Mouse (Mus musculus) brain, embryonic 14.5 days (tissue): ENCODE results near the gene Esrrg.

Source experiments
- CTCF ChIP-seq: fragments of 200-500 bp; IDR thresholded peaks from 2 replicates; pipeline ENCODE4 v1.5.1; 2012; ENCODE audit warnings: inconsistent platforms, mild to moderate bottlenecking, moderate library complexity, borderline replicate concordance; ENCODE audit not compliant: insufficient read depth, insufficient read length; ENCODE audit errors: extremely low read depth
- POLR2A ChIP-seq: fragments of 200-500 bp; IDR thresholded peaks from 2 replicates; pipeline ENCODE4 v1.6.1; 2012; ENCODE audit warnings: mild to moderate bottlenecking, inconsistent platforms, borderline replicate concordance; ENCODE audit not compliant: poor library complexity, insufficient read depth, insufficient read length, severe bottlenecking; ENCODE audit errors: extremely low read depth

DNA sequence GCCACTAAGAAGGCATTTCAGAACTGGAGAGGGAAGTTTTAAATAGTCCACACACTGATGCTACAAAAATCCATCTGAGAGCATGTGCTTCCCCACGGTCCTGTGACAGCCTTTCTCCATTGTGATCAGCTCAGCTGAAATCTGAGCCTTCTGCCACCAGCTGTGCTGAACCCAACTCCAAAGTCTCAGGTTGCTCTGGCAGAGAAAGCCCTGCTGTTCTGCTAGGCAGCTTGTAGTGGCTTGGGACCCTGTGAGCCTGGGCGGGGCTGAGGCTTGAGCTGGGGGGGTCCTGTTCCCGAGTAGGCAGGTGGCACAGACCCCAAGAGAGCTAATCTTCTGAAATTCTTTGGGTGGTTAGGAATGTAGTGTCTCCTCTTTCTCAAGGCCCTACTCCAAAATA lies 299.3 kb downstream of the Esrrg start:
- TF ChIP-seq CTCF (no peak), POLR2A (no peak)
